Mouse (Mus musculus) intestine, postnatal 0 days (tissue): ENCODE data around the gene Aplf. TPM values are rescaled to one million over a fixed set of nuclear protein-coding genes. Genes with fewer than 3 reads are reported as not detected.
A peak's percentile ranks its signal among the peaks of the same experiment; 100 is the strongest.

Experiments used
- ATAC-seq: fragments of 200-750 bp; cut with Nextera tagmentation; 2 replicates; pipeline ENCODE4 v1.8.0; 2017; ENCODE audit warnings: mild to moderate bottlenecking, moderate TSS enrichment, moderate library complexity
- H3K27ac ChIP-seq: fragments of 300-500 bp; sonication (generic); 2 replicates; pipeline ENCODE4 v1.5.1; 2014; ENCODE audit warnings: mild to moderate bottlenecking, low read depth, low read length, moderate library complexity
- H3K27me3 ChIP-seq: fragments of 300-500 bp; sonication (generic); replicated peaks from 2 replicates; pipeline ENCODE4 v1.6.1; 2014; ENCODE audit warnings: low read length, mixed read lengths; ENCODE audit not compliant: control insufficient read depth, insufficient read depth
- H3K36me3 ChIP-seq: fragments of 300-500 bp; sonication (generic); 2 replicates; pipeline ENCODE4 v1.6.1; 2014; ENCODE audit warnings: mild to moderate bottlenecking, moderate library complexity; ENCODE audit not compliant: control insufficient read depth, insufficient read depth
- H3K4me1 ChIP-seq: fragments of 300-500 bp; sonication (generic); replicated peaks from 2 replicates; pipeline ENCODE4 v1.6.1; 2014; ENCODE audit warnings: antibody characterized with exemption, low read length, mixed read lengths; ENCODE audit not compliant: control insufficient read depth, insufficient read depth
- H3K4me2 ChIP-seq: fragments of 300-500 bp; sonication (generic); replicated peaks from 2 replicates; pipeline ENCODE4 v1.6.1; 2014; ENCODE audit warnings: low read depth, mild to moderate bottlenecking, moderate library complexity
- H3K4me3 ChIP-seq: fragments of 300-500 bp; sonication (generic); 2 replicates; pipeline ENCODE4 v1.5.1; 2014; ENCODE audit warnings: low read depth, low read length
- H3K9ac ChIP-seq: fragments of 300-500 bp; sonication (generic); 2 replicates; pipeline ENCODE4 v1.6.1; 2014; ENCODE audit warnings: mild to moderate bottlenecking, low read depth, low read length
- H3K9me3 ChIP-seq: fragments of 300-500 bp; sonication (generic); 2 replicates; pipeline ENCODE4 v1.6.1; 2016; ENCODE audit warnings: mixed run types; ENCODE audit not compliant: control insufficient read depth
- CTCF ChIP-seq: sonication (generic); IDR thresholded peaks from 2 replicates; pipeline ENCODE4 v1.5.1; 2016; ENCODE audit warnings: low read depth, mild to moderate bottlenecking, control low read depth, antibody characterized with exemption, moderate library complexity
- WGBS: fragments of 180-500 bp; shearing (Covaris S2); extraction: QIAGEN DNeasy Blood & Tissue Kit; methylation state at CpG from one replicate; pipeline ENCODE4 v1.1.7; 2014; 5-methylcytosine and 5-hydroxymethylcytosine counted together
- polyA plus RNA-seq: library from polyadenylated mRNA; unstranded; fragments of >200 nt; fragmentation: Nextera tagmentation; extraction: Ambion mirVana; gene quantifications from 2 replicates; pipeline ENCODE4 v1.2.1, GENCODE M21; 2015

Aplf gene
- polyA plus RNA-seq, 1 experiment from 2014 or later, result 7.9 TPM

- 74% methylated on average over 3 of the region's 3 CpGs for WGBS
- Histone ChIP-seq H3K9ac (no peak overlapping the region), H3K4me3 (no peak overlapping the region), H3K27ac (no peak overlapping the region), H3K9me3 (no peaks in the 10 kb centered on the region), H3K4me1 (no peaks in the 10 kb centered on the region), H3K4me2 (no peak overlapping the region), H3K27me3 (no peaks in the 10 kb centered on the region), H3K36me3 (no peaks in the 10 kb centered on the region)
- TF ChIP-seq CTCF, result no peak
- ATAC-seq, result no peak
Observed at GRCm38 (mm10) chr6:87680418-87680817, 8.4 kb upstream of the Aplf start.

GRCm38 (mm10) chr6:87672661-87673060, 668 bp upstream of the Aplf start:
- ATAC-seq, result no peak
- Histone ChIP-seq H3K27ac (no peak overlapping the region), H3K4me3 (0 out of 2 replicates have a peak overlapping the region, but pooled peaks have one; percentile 61), H3K4me2 (peak overlapping the region; percentile 51), H3K36me3 (no peaks in the 10 kb centered on the region; the same call in 1 of the 2 replicates), H3K9me3 (no peaks in the 10 kb centered on the region), H3K4me1 (peaks cover 4% of the 10 kb centered on the region; the same call in 1 of the 2 replicates), H3K9ac (no peak overlapping the region), H3K27me3 (no peaks in the 10 kb centered on the region)
- WGBS, result 45% methylated on average over 4 of the region's 4 CpGs
- no peak for TF ChIP-seq CTCF

- H3K4me1 ChIP-seq, result peaks cover 4% of the 10 kb centered on the region; the same call in 1 of the 2 replicates
- peak overlapping the region; percentile 72 for H3K4me2 ChIP-seq
- peak overlapping the region; percentile 45 for H3K9ac ChIP-seq
- no peaks in the 10 kb centered on the region; the same call in 1 of the 2 replicates for H3K36me3 ChIP-seq
- H3K4me3 ChIP-seq, result peak overlapping the region; percentile 61
- H3K27ac ChIP-seq, result peak overlapping the region; percentile 63
- H3K9me3 ChIP-seq, result no peaks in the 10 kb centered on the region
- ATAC-seq, result no peak
- no peak for TF ChIP-seq CTCF
- WGBS, result 2% methylated on average over 8 of the region's 8 CpGs
- H3K27me3 ChIP-seq, result no peaks in the 10 kb centered on the region
Observed at GRCm38 (mm10) chr6:87671353-87671752, 640 bp downstream of the Aplf start.

GRCm38 (mm10) chr6:87669894-87670588, 2.0 kb downstream of the Aplf start:
- WGBS, result 39% methylated on average over 7 of the region's 7 CpGs

GRCm38 (mm10) chr6:87668733-87669132, 3.3 kb downstream of the Aplf start:
- TF ChIP-seq CTCF, result no peak
- H3K36me3 ChIP-seq, result no peaks in the 10 kb centered on the region; the same call in 1 of the 2 replicates
- no peak for ATAC-seq
- H3K9ac ChIP-seq, result no peak overlapping the region
- no peak overlapping the region for H3K27ac ChIP-seq
- H3K4me1 ChIP-seq, result peaks cover 4% of the 10 kb centered on the region; the same call in 1 of the 2 replicates
- H3K4me3 ChIP-seq, result no peak overlapping the region
- no peaks in the 10 kb centered on the region for H3K9me3 ChIP-seq
- no peak overlapping the region for H3K4me2 ChIP-seq
- no peaks in the 10 kb centered on the region for H3K27me3 ChIP-seq
- WGBS, result 76% methylated on average over 3 of the region's 3 CpGs

More at GRCm38 (mm10) chr6:87669894-87670588, 2.0 kb downstream of the Aplf start:
- peak; percentile 76 for TF ChIP-seq CTCF
- Histone ChIP-seq H3K9ac (no peak overlapping the region), H3K4me2 (no peak overlapping the region), H3K27me3 (no peaks in the 10 kb centered on the region), H3K27ac (no peak overlapping the region), H3K4me1 (peaks cover 4% of the 10 kb centered on the region; the same call in 1 of the 2 replicates), H3K9me3 (no peaks in the 10 kb centered on the region), H3K4me3 (no peak overlapping the region), H3K36me3 (no peaks in the 10 kb centered on the region; the same call in 1 of the 2 replicates)
- ATAC-seq, result no peak

GRCm38 (mm10) chr6:87667804-87668203, 4.2 kb downstream of the Aplf start:
- WGBS, result 79% methylated on average over 8 of the region's 8 CpGs
- Histone ChIP-seq H3K27ac (no peak overlapping the region), H3K9me3 (no peaks in the 10 kb centered on the region), H3K4me2 (no peak overlapping the region), H3K9ac (no peak overlapping the region), H3K36me3 (no peaks in the 10 kb centered on the region; the same call in 1 of the 2 replicates), H3K4me3 (no peak overlapping the region), H3K4me1 (peaks cover 4% of the 10 kb centered on the region; the same call in 1 of the 2 replicates), H3K27me3 (no peaks in the 10 kb centered on the region)
- no peak for ATAC-seq
- no peak for TF ChIP-seq CTCF
